Mouse (Mus musculus): ENCODE results near the gene Nbas. TPM values are rescaled to one million over a fixed set of nuclear protein-coding genes. Genes with fewer than 3 reads are reported as not detected.

Nbas gene
- polyA plus RNA-seq, 1 experiment from 2014 or later: 23.1 TPM

GRCm38 (mm10) chr12:13444653-13445431 is 175.9 kb downstream of the Nbas start:
- H3K4me3 ChIP-seq (replicated peaks; ENCODE audit: low read depth, low read length): no peak overlapping the region
- H3K9ac ChIP-seq (replicated peaks; ENCODE audit: low read length): no peak overlapping the region
- no peak overlapping the region for H3K27ac ChIP-seq (replicated peaks; ENCODE audit: low read depth, low read length)
- H3K9me3 ChIP-seq (ENCODE audit: control insufficient read depth, low read length): no peaks in the 10 kb centered on the region
- DNase-seq (no peak), ATAC-seq (ENCODE audit: low FRiP score, low TSS enrichment) (no peak)
- no peak overlapping the region for H3K4me2 ChIP-seq (ENCODE audit: low read length)
- 86% methylated on average over 4 of the region's 4 CpGs for WGBS
- H3K27me3 ChIP-seq (ENCODE audit: control insufficient read depth, insufficient read depth, low read length): no peaks in the 10 kb centered on the region
- no peaks in the 10 kb centered on the region for H3K4me1 ChIP-seq (ENCODE audit: control insufficient read depth, insufficient read depth, low read length)
- 0 out of 2 replicates have a peak, but pooled peaks cover 6% of the 10 kb centered on the region for H3K36me3 ChIP-seq (ENCODE audit: control insufficient read depth, insufficient read depth, low read length)

GRCm38 (mm10) chr12:13445486-13446065 is 176.6 kb downstream of the Nbas start:
- Histone ChIP-seq H3K27me3 (ENCODE audit: control insufficient read depth, insufficient read depth, low read length) (no peaks in the 10 kb centered on the region), H3K27ac (replicated peaks; ENCODE audit: low read depth, low read length) (no peak overlapping the region), H3K36me3 (ENCODE audit: control insufficient read depth, insufficient read depth, low read length) (0 out of 2 replicates have a peak, but pooled peaks cover 6% of the 10 kb centered on the region), H3K4me1 (ENCODE audit: control insufficient read depth, insufficient read depth, low read length) (no peaks in the 10 kb centered on the region), H3K9me3 (ENCODE audit: control insufficient read depth, low read length) (no peaks in the 10 kb centered on the region), H3K4me2 (ENCODE audit: low read length) (no peak overlapping the region), H3K9ac (replicated peaks; ENCODE audit: low read length) (no peak overlapping the region), H3K4me3 (replicated peaks; ENCODE audit: low read depth, low read length) (no peak overlapping the region)
- ATAC-seq (ENCODE audit: low FRiP score, low TSS enrichment): no peak
- no peak for DNase-seq
- 96% methylated on average over 2 of the region's 2 CpGs for WGBS

- no peaks in the 10 kb centered on the region for H3K27me3 ChIP-seq (ENCODE audit: control insufficient read depth, insufficient read depth, low read length)
- no peak overlapping the region for H3K27ac ChIP-seq (replicated peaks; ENCODE audit: low read depth, low read length)
- no peak overlapping the region for H3K4me2 ChIP-seq (ENCODE audit: low read length)
- H3K9ac ChIP-seq (replicated peaks; ENCODE audit: low read length): no peak overlapping the region
- 92% methylated on average over 2 of the region's 2 CpGs for WGBS
- H3K9me3 ChIP-seq (ENCODE audit: control insufficient read depth, low read length): no peaks in the 10 kb centered on the region
- no peaks in the 10 kb centered on the region; the same call in 1 of the 2 replicates for H3K36me3 ChIP-seq (ENCODE audit: control insufficient read depth, insufficient read depth, low read length)
- no peak overlapping the region for H3K4me3 ChIP-seq (replicated peaks; ENCODE audit: low read depth, low read length)
- no peak for ATAC-seq (ENCODE audit: low FRiP score, low TSS enrichment)
- DNase-seq: no peak
- no peaks in the 10 kb centered on the region for H3K4me1 ChIP-seq (ENCODE audit: control insufficient read depth, insufficient read depth, low read length)
Observed at GRCm38 (mm10) chr12:13448916-13449315, 180.0 kb downstream of the Nbas start.

GRCm38 (mm10) chr12:13452050-13452449 is 183.1 kb downstream of the Nbas start:
- Histone ChIP-seq H3K36me3 (ENCODE audit: control insufficient read depth, insufficient read depth, low read length) (no peaks in the 10 kb centered on the region; the same call in 1 of the 2 replicates), H3K4me2 (ENCODE audit: low read length) (no peak overlapping the region), H3K4me1 (ENCODE audit: control insufficient read depth, insufficient read depth, low read length) (no peaks in the 10 kb centered on the region), H3K9ac (replicated peaks; ENCODE audit: low read length) (no peak overlapping the region), H3K9me3 (ENCODE audit: control insufficient read depth, low read length) (no peaks in the 10 kb centered on the region), H3K27ac (replicated peaks; ENCODE audit: low read depth, low read length) (no peak overlapping the region), H3K27me3 (ENCODE audit: control insufficient read depth, insufficient read depth, low read length) (no peaks in the 10 kb centered on the region), H3K4me3 (replicated peaks; ENCODE audit: low read depth, low read length) (no peak overlapping the region)
- DNase-seq (no peak), ATAC-seq (ENCODE audit: low FRiP score, low TSS enrichment) (no peak)
- WGBS: 94% methylated on average over 2 of the region's 2 CpGs

GRCm38 (mm10) chr12:13460223-13460853 is 191.4 kb downstream of the Nbas start:
- H3K4me1 ChIP-seq (ENCODE audit: control insufficient read depth, insufficient read depth, low read length): no peaks in the 10 kb centered on the region
- H3K27ac ChIP-seq (replicated peaks; ENCODE audit: low read depth, low read length): no peak overlapping the region
- no peaks in the 10 kb centered on the region for H3K27me3 ChIP-seq (ENCODE audit: control insufficient read depth, insufficient read depth, low read length)
- H3K9me3 ChIP-seq (ENCODE audit: control insufficient read depth, low read length): no peaks in the 10 kb centered on the region
- 93% methylated on average over 6 of the region's 6 CpGs for WGBS
- H3K36me3 ChIP-seq (ENCODE audit: control insufficient read depth, insufficient read depth, low read length): no peaks in the 10 kb centered on the region
- no peak for DNase-seq
- no peak for ATAC-seq (ENCODE audit: low FRiP score, low TSS enrichment)
- no peak overlapping the region for H3K9ac ChIP-seq (replicated peaks; ENCODE audit: low read length)
- no peak overlapping the region for H3K4me2 ChIP-seq (ENCODE audit: low read length)
- H3K4me3 ChIP-seq (replicated peaks; ENCODE audit: low read depth, low read length): no peak overlapping the region

GRCm38 (mm10) chr12:13461558-13462153 is 192.7 kb downstream of the Nbas start:
- DNase-seq: peak; percentile 38
- ATAC-seq (ENCODE audit: low FRiP score, low TSS enrichment): 0 out of 2 replicates have a peak, but pooled peaks have one; percentile 8
- WGBS: 54% methylated on average over 9 of the region's 9 CpGs
- no peaks in the 10 kb centered on the region for H3K4me1 ChIP-seq (ENCODE audit: control insufficient read depth, insufficient read depth, low read length)
- no peak overlapping the region for H3K27ac ChIP-seq (replicated peaks; ENCODE audit: low read depth, low read length)
- H3K36me3 ChIP-seq (ENCODE audit: control insufficient read depth, insufficient read depth, low read length): no peaks in the 10 kb centered on the region
- H3K9me3 ChIP-seq (ENCODE audit: control insufficient read depth, low read length): no peaks in the 10 kb centered on the region
- H3K4me2 ChIP-seq (ENCODE audit: low read length): no peak overlapping the region
- no peak overlapping the region for H3K9ac ChIP-seq (replicated peaks; ENCODE audit: low read length)
- H3K4me3 ChIP-seq (replicated peaks; ENCODE audit: low read depth, low read length): no peak overlapping the region
- H3K27me3 ChIP-seq (ENCODE audit: control insufficient read depth, insufficient read depth, low read length): no peaks in the 10 kb centered on the region

GRCm38 (mm10) chr12:13462397-13462796 is 193.5 kb downstream of the Nbas start:
- DNase-seq (peak; percentile 5), ATAC-seq (ENCODE audit: low FRiP score, low TSS enrichment) (no peak)
- no peak overlapping the region for H3K9ac ChIP-seq (replicated peaks; ENCODE audit: low read length)
- no peaks in the 10 kb centered on the region for H3K9me3 ChIP-seq (ENCODE audit: control insufficient read depth, low read length)
- H3K4me1 ChIP-seq (ENCODE audit: control insufficient read depth, insufficient read depth, low read length): no peaks in the 10 kb centered on the region
- WGBS: 75% methylated on average over 6 of the region's 6 CpGs
- no peak overlapping the region for H3K4me2 ChIP-seq (ENCODE audit: low read length)
- H3K27ac ChIP-seq (replicated peaks; ENCODE audit: low read depth, low read length): no peak overlapping the region; the same call in 1 of the 2 replicates
- H3K36me3 ChIP-seq (ENCODE audit: control insufficient read depth, insufficient read depth, low read length): no peaks in the 10 kb centered on the region
- no peak overlapping the region for H3K4me3 ChIP-seq (replicated peaks; ENCODE audit: low read depth, low read length)
- no peaks in the 10 kb centered on the region for H3K27me3 ChIP-seq (ENCODE audit: control insufficient read depth, insufficient read depth, low read length)

- peaks cover 8% of the 10 kb centered on the region; the same call in 1 of the 2 replicates for H3K36me3 ChIP-seq (ENCODE audit: control insufficient read depth, insufficient read depth, low read length)
- DNase-seq: no peak
- no peak for ATAC-seq (ENCODE audit: low FRiP score, low TSS enrichment)
- no peak overlapping the region for H3K4me2 ChIP-seq (ENCODE audit: low read length)
- H3K4me3 ChIP-seq (replicated peaks; ENCODE audit: low read depth, low read length): no peak overlapping the region
- H3K4me1 ChIP-seq (ENCODE audit: control insufficient read depth, insufficient read depth, low read length): no peaks in the 10 kb centered on the region
- WGBS: 93% methylated on average over 2 of the region's 2 CpGs
- H3K27ac ChIP-seq (replicated peaks; ENCODE audit: low read depth, low read length): no peak overlapping the region
- no peaks in the 10 kb centered on the region for H3K9me3 ChIP-seq (ENCODE audit: control insufficient read depth, low read length)
- no peak overlapping the region for H3K9ac ChIP-seq (replicated peaks; ENCODE audit: low read length)
- no peaks in the 10 kb centered on the region for H3K27me3 ChIP-seq (ENCODE audit: control insufficient read depth, insufficient read depth, low read length)
Observed at GRCm38 (mm10) chr12:13465554-13465953, 196.6 kb downstream of the Nbas start.

Measured in midbrain, embryonic 14.5 days (tissue).